Mouse (Mus musculus) cerebellum, postnatal 4 days (tissue): Measurements from ENCODE around the gene Vps26c.
A peak's percentile ranks its signal among the peaks of the same experiment; 100 is the strongest.
"Not testable (repeated sequence)": the region's sequence is repeated elsewhere in the genome, so short reads cannot be mapped to it uniquely, and the experiment has no call there.

Experiments
- DNase-seq, 2 experiments: peaks; one replicate each; pipeline ENCODE4 v3.0.0; 2022; ENCODE audit warnings: low spot score in 2 of 2, mixed read lengths in 1 of 2

The Vps26c gene

DNA sequence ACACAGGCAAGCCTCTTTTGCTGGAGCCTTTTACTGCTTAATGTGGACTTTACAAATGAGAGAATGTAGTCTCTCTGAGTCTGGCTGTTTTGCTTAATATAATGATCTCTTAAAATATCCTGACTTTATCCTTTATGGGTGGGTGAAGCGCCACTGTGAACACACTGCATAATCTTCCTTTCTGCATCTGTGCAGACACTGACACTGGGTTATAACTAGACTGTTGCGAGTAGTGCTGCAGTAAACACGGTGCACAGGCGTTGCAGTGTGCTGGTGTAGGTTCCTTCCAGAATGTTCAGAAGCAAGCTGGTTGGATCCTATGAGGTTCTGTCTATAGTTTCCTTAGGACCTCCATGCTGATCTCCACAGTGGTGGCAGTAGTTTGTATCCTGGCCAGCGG is 37.3 kb downstream of the Vps26c start:
- no peak for DNase-seq

DNA sequence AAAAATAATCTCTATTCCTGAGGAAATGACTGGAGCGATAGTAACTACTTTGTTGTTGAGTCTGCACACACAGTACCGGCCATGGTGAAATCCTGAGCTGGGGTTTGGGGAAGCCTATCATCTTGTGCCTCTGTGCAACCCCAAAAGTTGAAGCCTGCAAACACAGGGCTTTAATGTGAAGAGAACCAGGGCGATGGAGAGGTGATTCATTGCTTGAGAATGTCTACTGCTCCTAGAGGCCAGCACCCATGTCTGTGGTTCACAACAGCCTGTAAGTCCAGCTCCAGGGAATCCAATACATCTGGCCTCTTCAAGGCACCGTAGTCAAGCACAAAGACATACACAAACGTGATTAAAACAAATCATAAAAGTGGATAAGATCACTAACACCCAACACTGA is 39.3 kb downstream of the Vps26c start:
- DNase-seq, result no peak

DNA sequence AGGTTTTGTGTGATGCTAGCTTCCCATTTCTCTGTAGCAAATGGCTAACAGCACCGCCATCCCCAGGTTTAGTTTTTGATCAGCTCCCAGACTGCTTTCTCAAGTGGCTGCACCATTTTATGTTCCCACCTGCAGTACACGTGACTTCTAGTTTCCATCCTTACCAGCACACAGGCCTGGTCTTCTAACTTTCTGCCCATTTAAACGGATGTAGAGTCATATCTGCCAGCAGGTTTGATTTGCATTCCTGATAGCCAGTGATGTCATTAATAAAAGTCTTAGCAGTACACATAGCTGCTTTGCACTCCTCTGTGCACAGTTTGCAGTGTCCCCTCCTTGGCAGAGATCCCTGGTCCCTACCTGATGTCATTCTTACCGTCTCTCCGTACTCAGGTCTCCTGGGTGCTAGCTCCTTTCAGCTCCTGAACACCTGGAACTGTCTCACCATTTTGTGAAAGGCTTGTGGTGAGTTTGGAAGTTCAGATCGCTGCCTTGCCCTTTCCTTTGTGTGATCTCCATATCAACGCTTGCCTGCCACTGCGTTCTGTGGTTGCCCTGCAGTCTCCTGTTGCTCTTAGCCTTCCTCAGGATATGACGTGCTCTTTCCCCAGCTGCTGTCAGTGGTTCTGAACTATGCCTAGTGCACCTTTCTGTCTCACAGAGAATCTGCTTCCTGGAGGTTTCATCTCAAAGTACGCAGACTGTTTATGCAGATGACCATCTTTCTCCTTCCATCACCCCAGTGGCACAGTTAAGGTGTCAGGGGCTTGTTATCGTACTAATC is 41.7 kb downstream of the Vps26c start:
- no peak for DNase-seq

DNA sequence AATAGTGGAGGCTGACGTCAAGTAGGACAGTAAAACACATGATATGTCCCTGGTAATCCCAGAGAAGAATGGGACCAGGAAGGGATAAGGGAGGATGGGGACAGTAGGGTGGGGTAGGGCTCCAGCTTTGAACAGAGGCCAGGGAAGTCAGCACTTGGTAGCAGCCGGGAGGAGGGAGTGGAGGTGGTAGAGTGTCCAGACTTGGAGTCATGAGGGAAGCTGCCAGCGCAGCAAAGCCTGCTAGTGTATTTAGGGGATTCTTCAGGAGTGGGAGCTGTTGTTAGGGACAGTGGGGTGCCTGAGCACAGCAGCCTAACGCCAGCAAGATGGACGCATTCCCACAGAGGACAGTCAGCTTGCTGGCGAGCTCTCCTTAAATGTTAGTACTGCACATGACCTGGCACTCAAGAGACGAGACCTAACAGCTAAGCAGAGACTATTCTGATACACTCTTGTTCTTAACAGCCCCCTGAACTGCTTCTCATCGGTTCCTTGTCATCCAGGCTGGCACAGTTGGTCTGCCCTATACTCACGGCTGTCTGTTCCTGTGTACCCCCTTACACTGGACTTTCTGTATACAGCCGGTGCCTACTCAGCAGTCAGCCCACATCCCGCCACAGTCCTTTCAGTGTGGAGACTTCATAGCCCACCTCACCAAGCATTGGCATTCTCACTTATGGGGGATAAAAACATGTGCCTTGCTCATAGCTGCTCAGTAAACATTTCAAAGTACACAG is 53.4 kb downstream of the Vps26c start:
- peak in 1 of 2 experiments; percentile 39 for DNase-seq

DNA sequence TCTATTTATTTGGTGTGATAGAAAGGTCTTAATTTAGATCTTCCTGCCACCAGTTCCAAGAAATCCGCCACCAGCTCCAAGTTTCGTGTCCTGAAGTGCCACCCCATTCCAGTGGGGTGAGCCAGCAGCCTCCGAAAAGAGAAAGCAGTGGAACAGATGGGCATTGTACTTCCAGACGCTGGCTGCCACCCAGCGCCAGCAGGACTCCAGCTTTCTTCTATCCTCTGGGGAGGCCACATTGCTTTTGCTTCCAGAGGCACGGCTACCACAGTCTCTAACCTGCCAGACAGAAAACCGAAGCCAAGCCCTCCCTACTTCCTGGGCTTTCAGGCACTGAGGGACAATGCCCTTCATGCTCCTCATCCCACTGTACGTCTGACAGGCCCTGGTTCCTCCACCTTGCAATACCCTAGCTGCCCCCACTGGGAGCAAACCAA is 54.1 kb downstream of the Vps26c start:
- DNase-seq, result peak in 1 of 2 experiments; percentile 66

DNA sequence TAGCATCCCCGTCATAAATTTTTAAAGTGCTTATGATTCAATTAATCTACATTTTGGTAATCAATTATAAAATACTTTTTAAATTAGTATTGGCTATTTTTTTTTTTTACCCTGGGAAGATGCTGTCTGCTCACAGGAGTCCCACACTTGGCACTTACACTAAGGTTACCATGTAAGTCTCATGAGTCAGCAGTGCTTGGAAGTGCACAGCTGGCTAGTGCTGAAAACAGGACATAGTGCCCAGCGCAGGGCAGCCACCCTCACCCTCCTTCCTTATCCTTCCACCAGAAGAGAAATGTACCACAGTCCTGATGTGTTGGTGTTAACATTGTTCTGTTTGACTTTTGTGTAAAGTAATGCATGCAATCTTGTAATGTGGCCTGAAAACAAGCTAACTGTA is 58.2 kb downstream of the Vps26c start:
- no peak for DNase-seq

DNA sequence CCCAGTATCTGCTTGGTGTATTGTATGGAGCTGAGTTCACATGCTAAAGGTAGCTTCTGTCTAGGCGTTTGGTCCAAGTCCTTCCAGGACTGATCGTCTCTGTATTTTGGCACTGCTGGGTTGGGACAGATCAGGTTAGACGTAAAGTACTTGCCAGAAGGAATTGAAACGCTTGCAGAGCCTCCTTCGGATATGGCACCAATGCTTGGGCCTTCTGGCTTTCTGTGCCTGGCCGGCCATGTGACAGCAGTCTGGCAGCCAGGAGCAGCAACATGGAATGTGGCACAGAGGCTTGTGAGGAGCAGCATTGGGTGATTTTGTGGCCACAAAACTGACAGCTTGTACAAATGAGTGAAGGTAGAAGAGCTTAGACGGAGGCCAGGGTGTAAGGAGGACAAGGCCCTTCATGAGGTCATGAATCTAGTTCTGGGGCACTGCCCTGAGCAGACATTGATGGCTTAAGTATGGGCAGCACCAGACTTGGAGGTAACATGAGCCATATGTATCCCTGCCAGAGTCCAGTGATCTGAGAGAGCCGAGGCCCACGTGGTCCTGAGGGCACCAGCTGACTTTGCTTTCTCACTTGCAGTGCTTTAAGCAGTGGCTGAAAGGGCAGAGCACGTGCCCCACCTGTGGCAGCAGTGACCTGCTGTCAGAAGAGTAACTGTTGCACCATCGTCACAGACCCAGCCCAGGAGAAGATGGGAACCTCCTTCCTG is 59.1 kb downstream of the Vps26c start:
- DNase-seq, result no peak

DNA sequence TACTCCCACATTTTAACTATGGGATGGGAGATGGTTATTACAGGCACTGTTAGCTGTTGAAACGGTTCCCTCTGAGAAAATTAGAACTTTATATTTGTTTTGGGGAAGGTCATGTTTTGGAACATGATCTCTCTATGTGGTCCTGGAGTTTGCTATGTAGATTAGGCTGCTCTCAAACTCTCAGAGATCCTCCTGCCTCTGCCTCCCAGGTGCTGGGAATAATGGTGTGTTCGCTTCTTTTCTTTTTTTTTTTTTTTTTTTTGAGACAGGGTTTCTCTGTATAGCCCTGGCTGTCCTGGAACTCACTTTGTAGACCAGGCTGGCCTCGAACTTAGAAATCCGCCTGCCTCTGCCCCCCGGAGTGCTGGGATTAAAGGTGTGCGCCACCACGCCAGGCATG is 60.3 kb downstream of the Vps26c start:
- not testable (repeated sequence) for DNase-seq

DNA sequence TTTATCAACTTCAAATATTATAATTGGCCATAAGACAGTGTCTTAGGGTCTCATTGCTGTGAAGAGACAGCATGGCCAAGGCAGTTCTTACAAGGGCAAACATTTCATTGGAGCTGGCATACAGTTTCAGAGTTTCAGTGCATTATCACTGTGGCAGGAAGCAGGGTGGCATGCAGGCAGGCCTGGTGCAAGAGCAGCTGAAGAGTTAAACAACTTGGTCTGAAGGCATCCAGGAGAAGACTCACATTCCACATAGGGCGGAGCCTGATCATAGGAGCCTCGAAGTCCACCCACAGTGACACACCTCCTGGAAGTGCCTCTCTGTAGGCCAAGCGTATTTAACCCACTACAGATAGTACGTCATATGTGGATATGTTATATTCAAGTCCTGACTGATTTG is 60.7 kb downstream of the Vps26c start:
- no peak for DNase-seq

DNA sequence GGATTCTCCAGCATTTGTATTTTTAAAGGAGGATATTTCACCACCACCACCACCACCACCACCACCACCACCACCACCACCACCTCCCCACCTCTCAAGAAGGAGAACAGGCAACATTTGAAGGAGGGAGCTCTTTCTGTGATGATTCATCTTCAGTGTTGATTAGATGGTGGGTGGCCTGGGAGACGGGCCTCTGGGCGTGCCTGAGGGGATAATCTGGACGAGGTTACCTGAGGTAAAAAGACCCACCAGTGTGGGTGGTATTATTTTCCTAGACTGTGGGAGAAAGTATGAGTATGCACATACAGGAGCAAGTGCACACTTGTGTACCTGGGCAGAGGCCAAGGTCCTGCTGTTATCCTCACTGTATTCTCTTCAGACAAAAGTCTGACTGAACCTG is 62.6 kb downstream of the Vps26c start:
- DNase-seq, result no peak

DNA sequence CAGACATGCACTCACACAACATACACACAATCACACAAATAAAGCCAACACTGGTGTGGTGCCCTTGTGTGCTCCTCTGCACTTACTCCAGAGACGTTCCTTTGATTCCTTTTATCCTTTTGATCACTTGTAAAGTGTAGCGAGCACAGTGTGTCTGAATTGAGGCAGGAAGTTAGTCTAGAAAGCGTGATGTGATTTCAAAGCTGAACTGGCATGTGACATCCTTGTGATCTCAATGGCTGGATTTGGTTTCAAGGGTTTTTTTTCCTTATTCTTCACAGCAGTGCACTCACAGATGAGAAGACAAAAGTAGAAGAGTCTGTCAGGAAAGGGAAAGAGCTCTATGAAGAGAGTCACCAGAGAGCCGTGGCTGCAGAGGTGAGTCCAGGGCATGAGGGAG is 72.5 kb downstream of the Vps26c start:
- DNase-seq, result no peak

DNA sequence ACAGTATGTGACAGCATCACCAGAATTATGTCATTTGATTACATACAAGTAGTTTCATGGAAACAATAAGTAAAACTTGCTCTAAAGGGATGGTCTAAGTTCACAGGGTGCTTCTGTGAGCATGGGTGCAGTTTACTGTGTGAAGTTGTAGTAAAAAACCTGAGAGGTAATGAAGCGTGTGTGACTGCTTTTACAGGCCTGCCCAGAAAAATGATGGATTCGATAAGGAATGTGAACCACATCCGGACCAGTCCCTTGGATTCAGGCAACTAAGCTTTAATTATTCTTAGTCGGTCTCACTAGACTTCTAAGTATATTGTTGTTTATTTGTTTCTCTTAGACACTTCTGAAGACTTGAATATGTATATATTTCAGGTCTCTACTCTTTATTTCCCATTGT is 73.9 kb downstream of the Vps26c start:
- no peak for DNase-seq

DNA sequence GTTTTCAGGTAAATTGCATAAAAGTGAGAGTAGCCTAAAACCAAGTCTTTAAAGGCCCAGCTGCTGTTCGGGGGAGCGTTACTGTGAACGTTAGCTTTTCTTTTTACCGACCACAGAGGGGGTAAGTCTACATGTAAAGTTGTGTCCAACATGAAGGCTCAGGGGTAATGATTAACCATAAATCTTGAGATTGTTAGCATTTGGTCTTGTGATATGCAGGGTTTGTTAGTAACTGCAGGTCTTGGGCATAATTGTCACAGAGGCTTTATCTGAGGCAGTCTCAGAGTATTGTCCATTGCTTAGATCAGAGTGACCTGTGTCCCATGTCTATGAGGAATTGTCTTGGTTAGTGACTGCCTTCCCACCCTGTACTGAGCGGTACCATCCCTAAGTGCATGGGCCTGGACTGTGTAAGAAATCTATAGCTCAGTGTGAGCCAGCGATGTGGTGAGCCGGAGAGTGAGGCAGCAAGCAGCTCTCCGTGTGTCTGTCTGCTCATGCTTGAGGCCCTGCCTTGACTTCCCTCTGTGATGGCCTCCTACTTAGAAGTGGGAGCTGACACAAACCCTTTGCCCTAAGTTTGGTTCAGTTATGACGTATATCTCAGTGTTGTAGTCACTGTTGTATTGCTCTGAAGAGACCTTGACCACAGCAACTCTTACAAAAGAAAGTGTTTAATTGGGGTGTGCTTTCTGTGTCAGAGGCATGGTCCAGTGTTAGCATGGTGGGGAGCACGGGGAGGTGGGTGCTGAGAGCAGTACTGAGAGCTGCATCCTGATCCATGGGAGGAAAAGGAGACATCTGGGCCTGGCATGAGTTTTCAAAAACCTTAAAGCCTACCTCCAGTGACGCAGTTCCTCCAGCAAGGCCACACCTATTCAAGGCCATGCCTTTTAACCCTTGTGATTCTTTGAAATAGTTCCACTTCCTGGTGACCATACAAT is 74.8 kb downstream of the Vps26c start:
- no peak for DNase-seq

DNA sequence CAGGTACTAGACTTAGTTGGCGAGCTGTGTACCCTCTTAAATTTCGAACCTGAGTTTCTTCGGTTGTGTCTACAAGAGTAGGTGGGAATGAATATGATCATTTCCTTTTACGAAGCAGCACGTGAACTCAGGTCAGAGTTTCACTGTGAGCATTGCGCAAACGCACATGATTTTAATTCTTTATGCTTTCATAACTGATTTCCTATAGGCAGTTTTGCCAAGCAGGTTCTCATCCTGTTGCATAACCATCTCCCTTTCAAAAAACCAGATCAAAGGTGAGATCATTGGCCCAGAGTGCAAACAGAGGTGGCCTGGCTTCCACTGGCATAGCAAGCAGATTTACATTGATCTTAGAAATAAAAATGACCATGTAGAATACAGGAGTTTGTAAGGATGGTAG is 77.0 kb downstream of the Vps26c start:
- no peak for DNase-seq

DNA sequence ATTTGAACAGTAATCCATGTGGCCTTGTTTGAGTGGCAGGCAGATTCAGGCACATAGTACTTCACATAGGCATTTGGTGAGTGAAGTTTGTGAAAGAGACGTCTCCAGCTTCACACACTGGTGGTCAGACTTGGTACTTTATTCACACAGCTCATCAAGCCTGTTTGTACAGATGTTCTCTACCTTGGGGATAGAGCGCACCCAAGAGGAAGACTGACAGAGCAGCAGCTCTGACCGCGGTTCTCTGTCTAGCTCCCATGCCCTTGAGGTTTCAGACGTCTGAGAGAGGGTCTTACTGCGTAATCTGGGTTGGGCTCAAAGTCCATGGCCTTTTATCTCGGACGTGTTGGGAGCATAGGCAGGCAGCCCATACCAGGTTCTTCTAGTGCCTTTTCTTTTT is 77.5 kb downstream of the Vps26c start:
- no peak for DNase-seq
